Mouse (Mus musculus): Measurements from ENCODE around the gene Hoxb4.

Gene Hoxb4

GRCm38 (mm10) chr11:96349491-96350340 lies 31.6 kb downstream of the Hoxb4 start:
- H3K36me3 ChIP-seq (ENCODE audit: control insufficient read depth, insufficient read depth, low read length, poor library complexity, severe bottlenecking) = no peaks in the 10 kb centered on the region
- DNase-seq (ENCODE audit: low read depth, low spot score) = no peak
- no peaks in the 10 kb centered on the region for H3K27me3 ChIP-seq (ENCODE audit: control insufficient read depth, insufficient read depth, low read length, poor library complexity, severe bottlenecking)

- no peaks in the 10 kb centered on the region for H3K36me3 ChIP-seq (ENCODE audit: control insufficient read depth, insufficient read depth, low read length, poor library complexity, severe bottlenecking)
- DNase-seq (ENCODE audit: low read depth, low spot score) = no peak
- no peaks in the 10 kb centered on the region for H3K27me3 ChIP-seq (ENCODE audit: control insufficient read depth, insufficient read depth, low read length, poor library complexity, severe bottlenecking)
Observed at GRCm38 (mm10) chr11:96350341-96350624, 32.2 kb downstream of the Hoxb4 start, which contains the start of gene Hoxb2. TSS of gene Hoxb2 (plus strand) at chr11:96350525.

GRCm38 (mm10) chr11:96350791-96351190 lies 32.7 kb downstream of the Hoxb4 start:
- H3K36me3 ChIP-seq (ENCODE audit: control insufficient read depth, insufficient read depth, low read length, poor library complexity, severe bottlenecking) = no peaks in the 10 kb centered on the region
- no peak for DNase-seq (ENCODE audit: low read depth, low spot score)
- H3K27me3 ChIP-seq (ENCODE audit: control insufficient read depth, insufficient read depth, low read length, poor library complexity, severe bottlenecking) = no peaks in the 10 kb centered on the region

GRCm38 (mm10) chr11:96351312-96351711 lies 33.2 kb downstream of the Hoxb4 start:
- DNase-seq (ENCODE audit: low read depth, low spot score) = no peak
- no peaks in the 10 kb centered on the region for H3K27me3 ChIP-seq (ENCODE audit: control insufficient read depth, insufficient read depth, low read length, poor library complexity, severe bottlenecking)
- no peaks in the 10 kb centered on the region for H3K36me3 ChIP-seq (ENCODE audit: control insufficient read depth, insufficient read depth, low read length, poor library complexity, severe bottlenecking)

GRCm38 (mm10) chr11:96351831-96352230 lies 33.8 kb downstream of the Hoxb4 start:
- Histone ChIP-seq H3K36me3 (ENCODE audit: control insufficient read depth, insufficient read depth, low read length, poor library complexity, severe bottlenecking) (no peaks in the 10 kb centered on the region), H3K27me3 (ENCODE audit: control insufficient read depth, insufficient read depth, low read length, poor library complexity, severe bottlenecking) (no peaks in the 10 kb centered on the region)
- no peak for DNase-seq (ENCODE audit: low read depth, low spot score)

- Histone ChIP-seq H3K27me3 (ENCODE audit: control insufficient read depth, insufficient read depth, low read length, poor library complexity, severe bottlenecking) (no peaks in the 10 kb centered on the region), H3K36me3 (ENCODE audit: control insufficient read depth, insufficient read depth, low read length, poor library complexity, severe bottlenecking) (no peaks in the 10 kb centered on the region)
- DNase-seq (ENCODE audit: low read depth, low spot score) = peak; percentile 14
Observed at GRCm38 (mm10) chr11:96352691-96353521, 34.8 kb downstream of the Hoxb4 start.

GRCm38 (mm10) chr11:96353522-96353841 lies 35.4 kb downstream of the Hoxb4 start:
- Histone ChIP-seq H3K27me3 (ENCODE audit: control insufficient read depth, insufficient read depth, low read length, poor library complexity, severe bottlenecking) (no peaks in the 10 kb centered on the region), H3K36me3 (ENCODE audit: control insufficient read depth, insufficient read depth, low read length, poor library complexity, severe bottlenecking) (no peaks in the 10 kb centered on the region)
- DNase-seq (ENCODE audit: low read depth, low spot score) = no peak

- Histone ChIP-seq H3K27me3 (ENCODE audit: control insufficient read depth, insufficient read depth, low read length, poor library complexity, severe bottlenecking) (no peaks in the 10 kb centered on the region), H3K36me3 (ENCODE audit: control insufficient read depth, insufficient read depth, low read length, poor library complexity, severe bottlenecking) (no peaks in the 10 kb centered on the region)
- DNase-seq (ENCODE audit: low read depth, low spot score) = no peak
Observed at GRCm38 (mm10) chr11:96353939-96354338, 35.9 kb downstream of the Hoxb4 start.

GRCm38 (mm10) chr11:96354376-96354775 lies 36.3 kb downstream of the Hoxb4 start:
- no peak for DNase-seq (ENCODE audit: low read depth, low spot score)
- Histone ChIP-seq H3K36me3 (ENCODE audit: control insufficient read depth, insufficient read depth, low read length, poor library complexity, severe bottlenecking) (no peaks in the 10 kb centered on the region), H3K27me3 (ENCODE audit: control insufficient read depth, insufficient read depth, low read length, poor library complexity, severe bottlenecking) (no peaks in the 10 kb centered on the region)

GRCm38 (mm10) chr11:96354801-96355311 lies 36.8 kb downstream of the Hoxb4 start:
- DNase-seq (ENCODE audit: low read depth, low spot score) = no peak
- no peaks in the 10 kb centered on the region for H3K27me3 ChIP-seq (ENCODE audit: control insufficient read depth, insufficient read depth, low read length, poor library complexity, severe bottlenecking)
- no peaks in the 10 kb centered on the region for H3K36me3 ChIP-seq (ENCODE audit: control insufficient read depth, insufficient read depth, low read length, poor library complexity, severe bottlenecking)

- peaks cover 2% of the 10 kb centered on the region; the same call in 1 of the 2 replicates for H3K27me3 ChIP-seq (ENCODE audit: control insufficient read depth, insufficient read depth, low read length, poor library complexity, severe bottlenecking)
- DNase-seq (ENCODE audit: low read depth, low spot score) = no peak
- H3K36me3 ChIP-seq (ENCODE audit: control insufficient read depth, insufficient read depth, low read length, poor library complexity, severe bottlenecking) = no peaks in the 10 kb centered on the region
Observed at GRCm38 (mm10) chr11:96363807-96364206, 45.7 kb downstream of the Hoxb4 start.

GRCm38 (mm10) chr11:96365441-96366091 lies 47.5 kb downstream of the Hoxb4 start, which contains the start of gene Hoxb1:
TSS of gene Hoxb1 (plus strand) at chr11:96365752.
- no peak for DNase-seq (ENCODE audit: low read depth, low spot score)
- no peaks in the 10 kb centered on the region for H3K36me3 ChIP-seq (ENCODE audit: control insufficient read depth, insufficient read depth, low read length, poor library complexity, severe bottlenecking)
- H3K27me3 ChIP-seq (ENCODE audit: control insufficient read depth, insufficient read depth, low read length, poor library complexity, severe bottlenecking) = peaks cover 2% of the 10 kb centered on the region; the same call in 1 of the 2 replicates

GRCm38 (mm10) chr11:96366092-96367041 lies 48.3 kb downstream of the Hoxb4 start:
- H3K36me3 ChIP-seq (ENCODE audit: control insufficient read depth, insufficient read depth, low read length, poor library complexity, severe bottlenecking) = no peaks in the 10 kb centered on the region
- H3K27me3 ChIP-seq (ENCODE audit: control insufficient read depth, insufficient read depth, low read length, poor library complexity, severe bottlenecking) = peaks cover 2% of the 10 kb centered on the region; the same call in 1 of the 2 replicates
- DNase-seq (ENCODE audit: low read depth, low spot score) = peak; percentile 4

GRCm38 (mm10) chr11:96367141-96367540 lies 49.1 kb downstream of the Hoxb4 start:
- Histone ChIP-seq H3K27me3 (ENCODE audit: control insufficient read depth, insufficient read depth, low read length, poor library complexity, severe bottlenecking) (peaks cover 2% of the 10 kb centered on the region; the same call in 1 of the 2 replicates), H3K36me3 (ENCODE audit: control insufficient read depth, insufficient read depth, low read length, poor library complexity, severe bottlenecking) (no peaks in the 10 kb centered on the region)
- no peak for DNase-seq (ENCODE audit: low read depth, low spot score)
